Mouse (Mus musculus): ENCODE results near the gene Wnt4. TPM values are rescaled to one million over a fixed set of nuclear protein-coding genes. Genes with fewer than 3 reads are reported as not detected.

Gene Wnt4
- polyA plus RNA-seq, 1 experiment from 2014 or later, result 1.9 TPM

Other genes starting within 250 kb of the Wnt4 start
- gene Zbtb40, start 228.7 kb upstream of the Wnt4 start, polyA plus RNA-seq (2015; fragmentation: Nextera tagmentation; extraction: Ambion mirVana), result 4.1 and 5.1 TPM in 2 replicates
- gene Cdc42, start 80.2 kb downstream of the Wnt4 start, polyA plus RNA-seq (2015; fragmentation: Nextera tagmentation; extraction: Ambion mirVana), result 701 and 709 TPM in 2 replicates
- not detected in 2 replicates for gene Cela3a, start 132.3 kb downstream of the Wnt4 start, polyA plus RNA-seq (2015; fragmentation: Nextera tagmentation; extraction: Ambion mirVana)
- gene Cela3b, start 153.1 kb downstream of the Wnt4 start, polyA plus RNA-seq (2015; fragmentation: Nextera tagmentation; extraction: Ambion mirVana), result 0.16 and 0.94 TPM in 2 replicates
- not detected in 2 replicates for gene 1700013G24Rik, start 175.8 kb downstream of the Wnt4 start, polyA plus RNA-seq (2015; fragmentation: Nextera tagmentation; extraction: Ambion mirVana)
- gene Hspg2, start 191.3 kb downstream of the Wnt4 start, polyA plus RNA-seq (2015; fragmentation: Nextera tagmentation; extraction: Ambion mirVana), result 32.0 and 32.1 TPM in 2 replicates